Mouse (Mus musculus) megakaryocyte, embryonic 14.5 days (primary cell): Measurements from ENCODE around the gene Borcs5.

Source experiments
- FLI1 ChIP-seq: IDR thresholded peaks from 2 replicates; pipeline ENCODE4 v1.6.1; 2012; ENCODE audit warnings: low read length, inconsistent platforms, mixed read lengths
- GATA1 ChIP-seq: IDR thresholded peaks from 3 replicates; pipeline ENCODE4 v1.6.1; 2012; ENCODE audit warnings: mixed read lengths, low read length, inconsistent platforms, borderline replicate concordance

DNA sequence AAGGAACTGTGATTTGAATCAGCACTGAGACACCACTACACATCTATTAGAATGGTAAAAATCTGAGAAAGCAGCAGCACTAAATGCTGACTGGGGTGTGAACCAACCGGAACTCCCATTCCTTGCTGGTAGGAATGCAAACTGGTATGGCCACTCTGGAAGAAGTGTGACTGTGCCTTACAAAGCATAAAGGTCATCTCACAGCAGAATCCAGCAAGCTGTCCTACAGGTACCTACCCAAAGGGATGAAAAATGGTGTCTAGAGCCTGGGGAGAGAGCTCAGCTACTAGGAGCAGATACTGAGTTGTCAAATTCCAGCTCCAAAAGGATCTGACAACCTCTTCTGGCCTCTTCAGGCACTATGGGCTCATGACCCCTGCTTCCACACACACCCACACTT lies 12.7 kb upstream of the Borcs5 start:
- no peak for TF ChIP-seq GATA1
- TF ChIP-seq FLI1 = no peak
